Mouse (Mus musculus): Measurements from ENCODE around the gene Ccdc12.
"Not testable (repeated sequence)": the region's sequence is repeated elsewhere in the genome, so short reads cannot be mapped to it uniquely, and the experiment has no call there.

Gene Ccdc12

GRCm38 (mm10) chr9:110678886-110679285, 22.6 kb downstream of the Ccdc12 start:
- DNase-seq, result no peak

GRCm38 (mm10) chr9:110680736-110681507, 24.6 kb downstream of the Ccdc12 start:
- DNase-seq, result no peak

- no peak for DNase-seq
These were observed 25.5 kb downstream of the Ccdc12 start for GRCm38 (mm10) chr9:110681817-110682216.

- no peak for DNase-seq
These were observed 26.0 kb downstream of the Ccdc12 start for GRCm38 (mm10) chr9:110682255-110682654.

GRCm38 (mm10) chr9:110682697-110683096, 26.4 kb downstream of the Ccdc12 start:
- DNase-seq, result not testable (repeated sequence)

- DNase-seq, result no peak
These were observed 27.3 kb downstream of the Ccdc12 start for GRCm38 (mm10) chr9:110683574-110684099.

GRCm38 (mm10) chr9:110684100-110684831, 28.0 kb downstream of the Ccdc12 start:
- peak; percentile 81 for DNase-seq

- no peak for DNase-seq
These were observed 28.9 kb downstream of the Ccdc12 start for GRCm38 (mm10) chr9:110685187-110685586.

GRCm38 (mm10) chr9:110685591-110685990, 29.3 kb downstream of the Ccdc12 start:
- no peak for DNase-seq

GRCm38 (mm10) chr9:110686472-110686871, 30.2 kb downstream of the Ccdc12 start:
- no peak for DNase-seq

- DNase-seq, result no peak
These were observed 30.8 kb downstream of the Ccdc12 start for GRCm38 (mm10) chr9:110687061-110687460.

GRCm38 (mm10) chr9:110687846-110688245, 31.5 kb downstream of the Ccdc12 start:
- DNase-seq, result no peak

GRCm38 (mm10) chr9:110689261-110689779, 33.0 kb downstream of the Ccdc12 start:
- no peak for DNase-seq

- no peak for DNase-seq
These were observed 39.0 kb downstream of the Ccdc12 start for GRCm38 (mm10) chr9:110695165-110695755.

- no peak for DNase-seq
These were observed 40.1 kb downstream of the Ccdc12 start for GRCm38 (mm10) chr9:110696427-110696826.

GRCm38 (mm10) chr9:110697465-110697864, 41.2 kb downstream of the Ccdc12 start:
- no peak for DNase-seq

- no peak for DNase-seq
These were observed 43.3 kb downstream of the Ccdc12 start for GRCm38 (mm10) chr9:110699574-110699973.

GRCm38 (mm10) chr9:110701114-110702032, 45.1 kb downstream of the Ccdc12 start:
- DNase-seq, result no peak

GRCm38 (mm10) chr9:110702848-110703247, 46.5 kb downstream of the Ccdc12 start:
- DNase-seq, result no peak

GRCm38 (mm10) chr9:110703951-110704350, 47.6 kb downstream of the Ccdc12 start:
- DNase-seq, result no peak

GRCm38 (mm10) chr9:110706784-110707183, 50.5 kb downstream of the Ccdc12 start:
- no peak for DNase-seq

GRCm38 (mm10) chr9:110709640-110710258, 53.4 kb downstream of the Ccdc12 start:
- DNase-seq, result peak; percentile 67
